Mouse (Mus musculus): ENCODE measurements around the gene H2-D1. TPM values are rescaled to one million over a fixed set of nuclear protein-coding genes. Genes with fewer than 3 reads are reported as not detected.

The H2-D1 gene
- total and polyA plus RNA-seq, 3 experiments = 659 to 944 (median 880) TPM

DNA sequence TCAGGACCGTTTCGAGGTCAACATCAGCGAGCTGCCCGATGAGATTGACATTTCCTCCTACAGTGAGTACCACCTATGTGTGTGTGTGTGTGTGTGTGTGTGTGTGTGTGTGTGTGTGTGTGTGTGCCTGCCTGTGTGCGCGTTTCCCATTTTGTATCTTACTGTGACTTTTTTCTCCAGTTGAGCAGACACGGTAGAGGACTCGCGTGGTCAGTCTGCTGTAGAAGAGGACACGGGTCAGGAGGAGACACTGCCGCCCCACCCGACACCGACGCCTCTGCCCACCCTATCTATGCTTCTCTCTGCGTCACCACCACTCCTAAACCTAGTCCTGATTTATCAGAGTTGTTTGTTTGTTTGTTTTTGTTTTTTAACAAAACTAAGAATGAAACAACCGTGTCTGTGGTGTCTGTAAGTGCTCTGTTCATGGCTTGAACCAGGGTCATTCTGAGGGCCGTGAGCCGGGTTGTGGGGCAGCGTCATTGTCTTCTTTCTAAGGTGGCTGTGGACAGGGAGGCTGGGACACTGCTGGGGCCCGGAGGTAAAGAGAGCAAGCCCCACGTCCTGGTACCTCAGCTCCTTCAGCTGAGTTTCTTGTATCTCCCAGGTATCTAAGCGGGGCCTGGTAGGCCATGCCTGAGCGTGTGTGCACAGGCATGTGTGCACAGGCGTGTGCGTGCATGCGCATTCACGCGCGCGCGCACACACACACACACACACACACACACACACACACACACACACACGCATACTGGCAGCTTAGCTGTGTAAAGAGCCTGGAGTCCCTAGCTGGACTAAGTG lies 9.0 kb upstream of the H2-D1 start:
- Histone ChIP-seq H3K36me3 (replicated peaks in 1 of 2; ENCODE audit: control insufficient read depth in 1 of 2, insufficient read depth in 1 of 2, low read length in 1 of 2) (peaks cover 53 to 59% of the 10 kb centered on the region in 2 experiments), H3K4me2 (ENCODE audit: insufficient read depth, low read depth, poor library complexity, severe bottlenecking) (no peak overlapping the region), H3K27ac (ENCODE audit: insufficient read depth, low read depth) (no peak overlapping the region), H3K4me3 (replicated peaks in 1 of 3; ENCODE audit: low read depth in 2 of 3, low read length in 2 of 3, poor library complexity in 1 of 3) (no peak overlapping the region), H3K9ac (ENCODE audit: insufficient read depth, low read depth) (no peak overlapping the region), H3K9me3 (replicated peaks; ENCODE audit: low read length) (no peaks in the 10 kb centered on the region), H3K79me2 (replicated peaks; ENCODE audit: control insufficient read depth, extremely low read depth, insufficient read depth, poor library complexity, severe bottlenecking) (no peaks in the 10 kb centered on the region), H3K27me3 (replicated peaks) (peaks cover 11% of the 10 kb centered on the region), H3K4me1 (ENCODE audit: control insufficient read depth in 1 of 2, insufficient read depth in 2 of 2) (peaks cover 3% of the 10 kb centered on the region in 2 experiments; a peak in 1 of 4 replicates)
- DNase-seq (ENCODE audit: extremely low read depth) = no peak
- in situ Hi-C loops (cut with MboI; ENCODE audit: low pct_ligation_motif_present, low pct_unique_long_range_greater_than_20kb, low sequenced_read_pairs) (loop anchor here (5.0 kb wide), 1 partner anchor 49 kb away; no protein-coding TSS in a partner anchor), dilution Hi-C loops (cut with MboI; ENCODE audit: extremely low pct_ligation_motif_present, extremely low pct_unique_long_range_greater_than_20kb, low sequenced_read_pairs) (no loop called here)
- no peak for TF ChIP-seq PAX5 (IDR thresholded peaks at IDR 0.05; ENCODE audit: low read length)
- TF ChIP-seq MAX (IDR thresholded peaks at IDR 0.05; ENCODE audit: low read length) = no peak
- no peak for TF ChIP-seq SMC3 (IDR thresholded peaks at IDR 0.05; ENCODE audit: low read depth, low read length)
- TF ChIP-seq RAD21 (IDR thresholded peaks at IDR 0.05; ENCODE audit: low read depth, low read length) = no peak
- no peak for TF ChIP-seq TCF12 (IDR thresholded peaks at IDR 0.05; ENCODE audit: low read depth, low read length)
- TF ChIP-seq JUN (IDR thresholded peaks at IDR 0.05; ENCODE audit: insufficient read depth, low read depth, low read length) = no peak
- TF ChIP-seq EP300 (IDR thresholded peaks at IDR 0.05; ENCODE audit: low read length) = no peak
- TF ChIP-seq POLR2A (IDR thresholded peaks at IDR 0.05; ENCODE audit: low read depth, low read length) = no peak
- TF ChIP-seq USF2 (conservative IDR thresholded peaks at IDR 0.05; ENCODE audit: low read depth, low read length) = no peak
- TF ChIP-seq CTCF (conservative IDR thresholded peaks at IDR 0.05 in 1 of 2, IDR thresholded peaks at IDR 0.05 in 1 of 2; ENCODE audit: low read depth in 2 of 2, low read length in 2 of 2) = no peak
- TF ChIP-seq UBTF (IDR thresholded peaks at IDR 0.05; ENCODE audit: low read depth, low read length) = no peak
- no peak for TF ChIP-seq ELF1 (IDR thresholded peaks at IDR 0.05; ENCODE audit: low read depth, low read length)
- TF ChIP-seq BHLHE40 (IDR thresholded peaks at IDR 0.05; ENCODE audit: low read depth, low read length) = no peak
- TF ChIP-seq NELFE (IDR thresholded peaks at IDR 0.05; ENCODE audit: low read depth, low read length) = no peak
- TF ChIP-seq MXI1 (IDR thresholded peaks at IDR 0.05; ENCODE audit: low read depth, low read length) = no peak
- no peak for TF ChIP-seq ZMIZ1 (IDR thresholded peaks at IDR 0.05; ENCODE audit: low read depth, low read length)
- no peak for TF ChIP-seq KAT2A (IDR thresholded peaks at IDR 0.05; ENCODE audit: insufficient replicate concordance, low read length)
- TF ChIP-seq ZKSCAN1 (IDR thresholded peaks at IDR 0.05; ENCODE audit: borderline replicate concordance, low read depth, low read length) = no peak
- TF ChIP-seq NRF1 (IDR thresholded peaks at IDR 0.05; ENCODE audit: low read depth, low read length) = no peak
- TF ChIP-seq HCFC1 (IDR thresholded peaks at IDR 0.05; ENCODE audit: low read depth, low read length) = no peak

Measured in CH12.LX (cell line).